In the genomic region with DNA sequence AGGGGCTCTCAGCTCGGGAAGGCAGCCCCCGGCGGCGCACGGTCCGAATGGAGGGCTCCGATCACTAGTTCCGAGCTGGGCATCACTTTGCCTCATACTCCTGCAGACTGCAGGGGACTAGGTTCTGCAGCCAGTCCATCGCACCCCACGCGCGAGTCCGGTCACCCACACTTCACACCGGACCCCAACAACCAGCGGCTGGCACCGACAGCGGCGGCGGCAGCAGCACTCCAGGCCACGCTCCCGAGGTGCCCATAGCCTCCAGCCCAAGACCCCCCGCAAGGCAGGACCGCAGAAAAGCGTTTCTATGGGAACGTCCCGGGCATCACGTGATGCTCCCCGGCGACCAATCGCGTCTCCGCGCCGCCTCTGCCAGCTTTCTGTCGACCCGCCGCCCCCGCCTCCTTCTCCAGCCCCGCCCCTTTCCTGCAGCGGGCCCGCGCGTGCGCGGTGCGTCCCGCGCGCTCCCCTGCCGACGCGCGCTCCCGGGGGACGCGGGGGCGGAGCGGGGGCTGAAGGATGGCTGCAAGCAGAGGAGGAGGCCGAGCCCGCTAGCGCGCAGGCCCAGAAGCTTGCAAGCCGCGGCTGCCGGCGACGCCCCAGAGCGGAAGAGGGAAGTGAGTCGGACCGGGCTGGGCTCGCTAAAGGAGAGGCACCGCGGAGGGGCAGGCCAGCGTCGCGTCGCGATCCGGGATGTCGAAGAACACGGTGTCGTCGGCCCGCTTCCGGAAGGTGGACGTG, we compare ENCODE assay signal across 8 mouse cellular contexts. TPM values are rescaled to one million over a fixed set of nuclear protein-coding genes. Genes with fewer than 3 reads are reported as not detected.
DNase-seq lines count a peak whose midpoint lies in the region; ATAC-seq lines count a peak whose summit lies in the region.

A gene (minus strand): TSS at position 320 of the 741 bp plus-strand sequence.
A gene (plus strand): TSS at position 511 of the 741 bp plus-strand sequence.

- peak; percentile 97 for DNase-seq in adipocyte (ENCODE audit: low spot score)
- DNase-seq in embryo, embryonic 10 days (ENCODE audit: low spot score) = peak; percentile 98
- peak; percentile 98 for DNase-seq in gastrocnemius, postnatal 10 days
- peak; percentile 98 for DNase-seq in induced T-regulatory cell, adult 2 months (ENCODE audit: low read depth)
- DNase-seq in left cerebral cortex, adult 9 months (ENCODE audit: low spot score in 2 of 2) = peak; percentile 94 to 95
- DNase-seq in right cerebral cortex, postnatal 14 days = peak; percentile 97
- peak; percentile 93 to 96 for DNase-seq in urinary bladder, postnatal 36 days (ENCODE audit: low spot score in 2 of 2)

- ATAC-seq in megakaryocyte progenitor cell, adult 5-6 weeks (replicated peaks; ENCODE audit: poor library complexity) = peak; percentile 89

RNA-seq across cellular contexts. Expression of the first gene that starts in this region (rescaled TPM):
- 10 to 100 TPM; 29.3 to 37.1 TPM for total RNA-seq in gastrocnemius, postnatal 10 days (2021)
- 1.3 and 1.6 TPM in 2 replicates for total RNA-seq in megakaryocyte progenitor cell, adult 5-6 weeks (2015)
- total RNA-seq in megakaryocyte progenitor cell, adult 5-6 weeks (2017) = 1.4 and 2.7 TPM in 2 replicates

RNA-seq across cellular contexts. Expression of the second gene that starts in this region (rescaled TPM):
- 10 to 100 TPM; 38.2 to 49.0 TPM for total RNA-seq in gastrocnemius, postnatal 10 days (2021)
- total RNA-seq in megakaryocyte progenitor cell, adult 5-6 weeks (2015) = 264 and 298 TPM in 2 replicates
- total RNA-seq in megakaryocyte progenitor cell, adult 5-6 weeks (2017) = 127 and 137 TPM in 2 replicates

Comparison
In these comparisons a context has a peak if more than half of its experiments do, and no peak if none do; other contexts are left out.
1. Peak in every context shown above with its lines: DNase-seq and ATAC-seq.
2. RNA of the first gene that starts in this region (total RNA-seq): 29.3 to 37.1 TPM in gastrocnemius, postnatal 10 days; 1.3 to 2.7 TPM in megakaryocyte progenitor cell, adult 5-6 weeks; every median in the first group is over 4 times any median in the second.